ENCODE assay signal across 8 mouse cellular contexts in the genomic region with DNA sequence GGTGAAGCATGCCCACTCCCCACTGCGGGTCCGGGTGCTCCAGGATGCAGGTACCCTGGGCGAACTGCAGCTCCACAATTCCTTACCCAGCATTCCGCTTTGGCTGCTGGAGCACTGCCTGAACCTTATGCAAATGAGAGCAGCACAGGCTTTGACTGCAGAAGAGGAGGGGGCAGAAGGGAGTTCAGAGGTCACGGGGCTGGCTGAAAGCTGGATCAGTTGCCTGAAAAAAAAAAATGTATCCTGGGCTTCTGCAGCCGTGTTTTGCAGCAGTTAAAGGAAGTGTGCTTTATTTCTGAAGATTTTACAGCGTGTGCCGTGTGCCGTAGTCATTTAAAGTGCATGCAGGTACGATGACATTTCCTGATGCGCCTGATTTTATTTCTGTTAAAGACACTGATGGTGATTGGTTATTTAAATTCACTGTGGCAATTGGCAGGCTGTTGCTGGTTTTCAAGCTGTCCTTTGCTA.
A peak's percentile ranks its signal among the peaks of the same experiment; 100 is the strongest.
DNase-seq lines count a peak whose midpoint lies in the region; ATAC-seq and TF ChIP-seq lines count a peak whose summit lies in the region.

No protein-coding gene starts in this region.

- no peaks in the 10 kb centered on the region for H3K9me3 ChIP-seq in forebrain, embryonic 15.5 days
- H3K9me3 ChIP-seq in hindbrain, postnatal 0 days (ENCODE audit: low read length): no peaks in the 10 kb centered on the region
- no peaks in the 10 kb centered on the region for H3K9me3 ChIP-seq in stomach, embryonic 14.5 days (ENCODE audit: control insufficient read depth, low read depth, low read length)

- 2% methylated on average over 11 of the region's 11 CpGs for WGBS in forebrain, embryonic 15.5 days
- WGBS in hindbrain, postnatal 0 days: under 1% methylated on average over 11 of the region's 11 CpGs
- 3% methylated on average over 11 of the region's 11 CpGs for WGBS in stomach, embryonic 14.5 days

- H3K27me3 ChIP-seq in forebrain, embryonic 15.5 days: no peaks in the 10 kb centered on the region
- no peaks in the 10 kb centered on the region for H3K27me3 ChIP-seq in hindbrain, postnatal 0 days (ENCODE audit: insufficient read depth, low read length)
- H3K27me3 ChIP-seq in stomach, embryonic 14.5 days (ENCODE audit: control insufficient read depth, insufficient read depth, low read length): no peaks in the 10 kb centered on the region

- peak overlapping the region; percentile 62 for H3K9ac ChIP-seq in forebrain, embryonic 15.5 days (replicated peaks)
- H3K9ac ChIP-seq in hindbrain, postnatal 0 days (replicated peaks; ENCODE audit: low read length): peak overlapping the region; percentile 54
- no peak overlapping the region; the same call in 1 of the 2 replicates for H3K9ac ChIP-seq in stomach, embryonic 14.5 days (replicated peaks; ENCODE audit: low read depth, low read length)

- no peaks in the 10 kb centered on the region for H3K36me3 ChIP-seq in forebrain, embryonic 15.5 days
- H3K36me3 ChIP-seq in hindbrain, postnatal 0 days (ENCODE audit: insufficient read depth, low read length): no peaks in the 10 kb centered on the region
- no peaks in the 10 kb centered on the region for H3K36me3 ChIP-seq in stomach, embryonic 14.5 days (ENCODE audit: control insufficient read depth, insufficient read depth, low read length)

- peak overlapping the region; percentile 65 for H3K4me2 ChIP-seq in forebrain, embryonic 15.5 days (replicated peaks)
- peak overlapping the region; percentile 67 for H3K4me2 ChIP-seq in hindbrain, postnatal 0 days (ENCODE audit: low read depth, low read length)
- peak overlapping the region; percentile 71 for H3K4me2 ChIP-seq in stomach, embryonic 14.5 days (replicated peaks; ENCODE audit: low read depth, low read length)

- DNase-seq in ES-CJ7 (ENCODE audit: low read depth, low spot score): peak; percentile 89
- peak; percentile 47 for DNase-seq in cerebellum, adult 11-12 months
- peak; percentile 93 for DNase-seq in hindbrain, postnatal 0 days (ENCODE audit: low spot score)
- DNase-seq in left cerebral cortex, adult 8-10 months (ENCODE audit: low spot score in 2 of 2): peak; percentile 63 to 79
- peak; percentile 90 for DNase-seq in mesoderm, embryonic 11.5 days (ENCODE audit: low read depth, low spot score)

- no peak for TF ChIP-seq CTCF in hindbrain, postnatal 0 days (IDR thresholded peaks at IDR 0.05; ENCODE audit: low read depth)

- ATAC-seq in forebrain, embryonic 15.5 days (replicated peaks): peak; percentile 88
- peak; percentile 96 for ATAC-seq in hindbrain, postnatal 0 days
- peak; percentile 79 for ATAC-seq in stomach, embryonic 14.5 days (ENCODE audit: insufficient number of reproducible peaks, insufficient read depth, low FRiP score, low read depth)
- no peak for ATAC-seq in erythroid progenitor cell, adult 5-6 weeks (replicated peaks; ENCODE audit: low FRiP score, poor library complexity, severe bottlenecking)

- H3K4me1 ChIP-seq in forebrain, embryonic 15.5 days: peaks cover 33% of the 10 kb centered on the region
- H3K4me1 ChIP-seq in hindbrain, postnatal 0 days (ENCODE audit: insufficient read depth, low read length): 0 out of 2 replicates have a peak, but pooled peaks cover 3% of the 10 kb centered on the region
- no peaks in the 10 kb centered on the region for H3K4me1 ChIP-seq in stomach, embryonic 14.5 days (ENCODE audit: control insufficient read depth, insufficient read depth, low read length)

- peak overlapping the region; percentile 53 for H3K4me3 ChIP-seq in forebrain, embryonic 15.5 days
- H3K4me3 ChIP-seq in hindbrain, postnatal 0 days (ENCODE audit: low read length): peak overlapping the region; percentile 44
- peak overlapping the region; percentile 37 for H3K4me3 ChIP-seq in stomach, embryonic 14.5 days (ENCODE audit: low read depth, low read length)

- H3K27ac ChIP-seq in forebrain, embryonic 15.5 days (replicated peaks): peak overlapping the region; percentile 94
- peak overlapping the region; percentile 80 for H3K27ac ChIP-seq in hindbrain, postnatal 0 days
- H3K27ac ChIP-seq in stomach, embryonic 14.5 days (ENCODE audit: low read length): no peak overlapping the region
